Mouse (Mus musculus) ES-E14 (cell line): ENCODE results near the gene Olfr948. TPM values are rescaled to one million over a fixed set of nuclear protein-coding genes. Genes with fewer than 3 reads are reported as not detected.

Experiments used
- DNase-seq: peaks from one replicate; pipeline ENCODE4 v3.0.0-alpha.2; 2013; ENCODE audit warnings: low read depth, low spot score
- H3K27ac ChIP-seq: 2 replicates; pipeline ENCODE4 v1.5.1; 2012; ENCODE audit warnings: low read depth, mild to moderate bottlenecking, low read length, moderate library complexity, mixed read lengths; ENCODE audit not compliant: poor library complexity, insufficient read depth, severe bottlenecking
- H3K36me3 ChIP-seq: 2 replicates; pipeline ENCODE4 v1.6.1; 2012; ENCODE audit warnings: mild to moderate bottlenecking, low read length, moderate library complexity, mixed read lengths; ENCODE audit not compliant: control insufficient read depth, poor library complexity, insufficient read depth, severe bottlenecking
- H3K4me1 ChIP-seq, 2 experiments: fragments of 150-350 bp in 1 of 2; sonication (generic) in 1 of 2; 2 replicates each; pipeline ENCODE4 v1.6.1; 2012; ENCODE audit warnings: low read length in 2 of 2, mild to moderate bottlenecking in 1 of 2, mixed read lengths in 1 of 2; ENCODE audit not compliant: control insufficient read depth in 2 of 2, insufficient read depth in 2 of 2, poor library complexity in 1 of 2
- H3K4me3 ChIP-seq, 2 experiments: fragments of 150-350 bp in 1 of 2; sonication (generic) in 1 of 2; 2 replicates each; pipeline ENCODE4 v1.5.1; 2012; ENCODE audit warnings: low read length in 2 of 2, low read depth in 1 of 2, mild to moderate bottlenecking in 1 of 2, mixed read lengths in 1 of 2; ENCODE audit not compliant: insufficient read depth in 1 of 2, poor library complexity in 1 of 2, severe bottlenecking in 1 of 2
- H3K9ac ChIP-seq: 2 replicates; pipeline ENCODE4 v1.6.1; 2012; ENCODE audit warnings: low read depth, mild to moderate bottlenecking, low read length, mixed read lengths; ENCODE audit not compliant: poor library complexity, insufficient read depth, severe bottlenecking
- H3K9me3 ChIP-seq: fragments of 150-350 bp; sonication (generic); 2 replicates; pipeline ENCODE4 v1.6.1; 2012; ENCODE audit warnings: low read depth, mild to moderate bottlenecking, low read length; ENCODE audit not compliant: control insufficient read depth, insufficient read depth
- CHD2 ChIP-seq: IDR thresholded peaks from 2 replicates; pipeline ENCODE4 v1.6.1; 2014; ENCODE audit warnings: mild to moderate bottlenecking, low read depth, low read length, inconsistent platforms
- HCFC1 ChIP-seq: IDR thresholded peaks from 2 replicates; pipeline ENCODE4 v1.6.1; 2012; ENCODE audit warnings: low read length, inconsistent platforms, borderline replicate concordance; ENCODE audit not compliant: insufficient read depth
- MAFK ChIP-seq: IDR thresholded peaks from 2 replicates; pipeline ENCODE4 v1.6.1; 2014; ENCODE audit warnings: mild to moderate bottlenecking, low read depth, low read length, inconsistent platforms; ENCODE audit not compliant: insufficient read depth
- ZC3H11A ChIP-seq: IDR thresholded peaks from 2 replicates; pipeline ENCODE4 v1.6.1; 2012; ENCODE audit warnings: low read depth, mild to moderate bottlenecking, inconsistent platforms, low read length, borderline replicate concordance
- ZNF384 ChIP-seq: IDR thresholded peaks from 2 replicates; pipeline ENCODE4 v1.6.1; 2012; ENCODE audit warnings: low read depth, low read length, inconsistent platforms
- in situ Hi-C, 2 experiments: fragments of 600-800 bp; cut with MboI; formaldehyde crosslinking; loops; one replicate each; pipeline ENCODE4 v1.15.1; 2025; ENCODE audit warnings: low sequenced_read_pairs in 2 of 2, inconsistent platforms in 1 of 2; ENCODE audit not compliant: unreplicated experiment in 2 of 2
- total RNA-seq: library from RNA; depleted of rRNA; stranded (reverse); fragments of 300-350 nt; gene quantifications from 2 replicates; pipeline ENCODE4 v1.2.3, GENCODE M21; 2012; rRNA removed

Gene Olfr948
- not detected in 2 replicates for total RNA-seq

GRCm38 (mm10) chr9:39325945-39326344 lies at the start of gene Olfr948:
Olfr948 (minus strand) TSS chr9:39326045.
- H3K9me3 ChIP-seq: no peaks in the 10 kb centered on the region
- in situ Hi-C loops: no loop called here

GRCm38 (mm10) chr9:39287136-39287535 lies 38.7 kb downstream of the Olfr948 start:
- H3K27ac ChIP-seq: no peak overlapping the region

More at GRCm38 (mm10) chr9:39325945-39326344, at the start of gene Olfr948:
- Histone ChIP-seq H3K36me3 (no peaks in the 10 kb centered on the region), H3K27ac (no peak within 1 kb of the TSS), H3K4me1 (no peaks in the 10 kb centered on the region), H3K4me3 (no peak within 1 kb of the TSS), H3K9ac (no peak within 1 kb of the TSS)
- no peak for DNase-seq
- TF ChIP-seq MAFK: no peak
- TF ChIP-seq ZC3H11A: no peak
- no peak for TF ChIP-seq HCFC1
- no peak for TF ChIP-seq CHD2
- no peak for TF ChIP-seq ZNF384

GRCm38 (mm10) chr9:39276718-39277117 lies 49.1 kb downstream of the Olfr948 start, which contains the start of gene Olfr945:
Olfr945 (minus strand) TSS chr9:39276818.
- in situ Hi-C loops: no loop called here

More at GRCm38 (mm10) chr9:39287136-39287535, 38.7 kb downstream of the Olfr948 start:
- in situ Hi-C loops: no loop called here
- no peaks in the 10 kb centered on the region for H3K9me3 ChIP-seq
- no peak overlapping the region for H3K9ac ChIP-seq
- H3K36me3 ChIP-seq: no peaks in the 10 kb centered on the region
- no peaks in the 10 kb centered on the region for H3K4me1 ChIP-seq
- TF ChIP-seq MAFK (no peak), ZNF384 (no peak), ZC3H11A (no peak), HCFC1 (no peak)
- H3K4me3 ChIP-seq: no peak overlapping the region
- no peak for DNase-seq

More at GRCm38 (mm10) chr9:39276718-39277117, 49.1 kb downstream of the Olfr948 start, which contains the start of gene Olfr945:
- H3K27ac ChIP-seq: no peak within 1 kb of the TSS
- TF ChIP-seq MAFK (no peak), HCFC1 (no peak), CHD2 (no peak), ZNF384 (no peak), ZC3H11A (no peak)
- no peak for DNase-seq
- no peaks in the 10 kb centered on the region for H3K4me1 ChIP-seq
- H3K36me3 ChIP-seq: no peaks in the 10 kb centered on the region
- no peak within 1 kb of the TSS for H3K4me3 ChIP-seq
- H3K9ac ChIP-seq: no peak within 1 kb of the TSS
- H3K9me3 ChIP-seq: no peaks in the 10 kb centered on the region

Other genes starting within 250 kb of the Olfr948 start
- gene Olfr938, start 247.2 kb downstream of the Olfr948 start, total RNA-seq: not detected in 2 replicates
- gene Olfr27, start 197.9 kb downstream of the Olfr948 start, total RNA-seq: not detected in 2 replicates
- not detected in 2 replicates for gene Olfr943, start 159.7 kb downstream of the Olfr948 start, total RNA-seq
- not detected in 2 replicates for gene Olfr944, start 124.1 kb downstream of the Olfr948 start, total RNA-seq
- gene Olfr1537, start 76.1 kb downstream of the Olfr948 start, total RNA-seq: not detected in 2 replicates
- gene Olfr945, start 49.2 kb downstream of the Olfr948 start, total RNA-seq: not detected in 2 replicates
- not detected in 2 replicates for gene Olfr951, start 61.4 kb upstream of the Olfr948 start, total RNA-seq
- not detected in 2 replicates for gene Olfr952, start 101.1 kb upstream of the Olfr948 start, total RNA-seq
- gene Olfr954, start 130.7 kb upstream of the Olfr948 start, total RNA-seq: not detected in 2 replicates
- not detected in 2 replicates for gene Olfr955, start 145.9 kb upstream of the Olfr948 start, total RNA-seq
- not detected in 2 replicates for gene Olfr44, start 167.9 kb upstream of the Olfr948 start, total RNA-seq
- gene Olfr957, start 189.8 kb upstream of the Olfr948 start, total RNA-seq: not detected in 2 replicates
- not detected in 2 replicates for gene Olfr958, start 228.0 kb upstream of the Olfr948 start, total RNA-seq
- gene Olfr959, start 249.5 kb upstream of the Olfr948 start, total RNA-seq: not detected in 2 replicates